Mouse (Mus musculus) hindlimb bud, embryonic 11.5 days (tissue): ENCODE results near the gene Timm9.

ENCODE experiments used
- DNase-seq: peaks from one replicate; pipeline ENCODE4 v3.0.0-alpha.2; 2012; ENCODE audit warnings: low read depth, low spot score; ENCODE audit errors: extremely low spot score

Timm9 gene

DNA sequence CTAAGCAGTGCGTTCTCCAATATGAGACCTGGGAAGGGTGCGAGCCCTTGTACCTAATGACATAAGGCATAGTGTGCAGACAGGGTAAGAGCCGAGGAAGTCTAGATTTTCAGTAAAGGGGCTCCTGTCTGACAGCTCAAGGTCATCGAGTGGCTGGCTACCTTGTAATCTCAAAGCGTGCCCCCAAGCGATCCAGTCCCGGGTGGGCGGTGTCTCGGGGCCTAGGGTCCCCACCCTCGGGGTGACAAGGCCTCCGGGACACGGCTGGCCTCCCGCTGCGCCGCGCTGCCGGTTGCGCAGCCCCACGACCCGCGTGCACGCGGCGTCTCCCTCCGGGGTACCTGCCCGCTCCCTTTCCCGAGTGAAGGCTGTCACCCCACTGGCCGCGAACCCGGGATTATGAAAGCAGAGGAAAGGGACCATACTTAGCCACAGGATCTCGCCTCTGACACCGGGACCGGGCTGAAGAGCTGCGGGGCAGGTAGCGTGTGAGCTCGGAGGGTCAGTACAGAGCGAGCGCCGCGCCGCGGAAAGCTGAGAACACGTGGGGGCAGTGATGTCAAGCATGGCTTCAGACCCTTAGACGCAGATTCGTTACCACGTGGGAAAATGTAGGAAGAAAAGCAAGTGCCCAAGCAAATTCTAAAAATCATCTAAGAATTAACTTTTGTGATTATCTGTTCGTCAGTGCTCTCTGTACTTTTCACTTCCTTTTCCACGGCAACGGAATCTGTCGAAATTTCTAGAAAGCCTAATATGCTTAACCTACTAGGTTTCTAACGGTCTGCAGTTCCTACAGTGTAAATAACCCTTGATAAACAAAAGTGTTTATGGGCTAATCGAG lies at the start of gene Timm9, which contains the start of gene 2700049A03Rik:
Gene Timm9 (minus strand): TSS at position 555 of the 844 bp plus-strand sequence.
Gene 2700049A03Rik (plus strand): TSS at position 719 of the 844 bp plus-strand sequence.
- DNase-seq: no peak

DNA sequence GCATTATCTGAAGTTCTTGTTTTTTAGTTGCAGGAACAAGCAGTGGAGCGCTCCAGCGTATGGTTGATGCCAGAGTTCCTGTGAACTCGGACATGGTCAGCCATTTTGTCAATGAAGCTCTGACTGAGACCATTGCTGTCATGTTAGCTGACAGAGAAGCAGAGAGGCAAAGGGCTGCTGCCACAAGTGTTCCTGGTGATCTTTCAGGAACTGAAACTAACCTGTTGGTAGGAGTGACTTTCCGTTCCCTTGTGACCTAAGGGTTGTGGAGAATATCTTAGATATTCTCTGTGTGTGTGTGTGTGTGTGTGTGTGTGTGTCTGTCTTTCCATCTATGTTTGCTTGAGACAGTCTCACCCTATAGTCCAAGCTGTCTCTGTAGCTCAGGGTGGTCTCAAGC lies 47.9 kb upstream of the Timm9 start:
- no peak for DNase-seq

DNA sequence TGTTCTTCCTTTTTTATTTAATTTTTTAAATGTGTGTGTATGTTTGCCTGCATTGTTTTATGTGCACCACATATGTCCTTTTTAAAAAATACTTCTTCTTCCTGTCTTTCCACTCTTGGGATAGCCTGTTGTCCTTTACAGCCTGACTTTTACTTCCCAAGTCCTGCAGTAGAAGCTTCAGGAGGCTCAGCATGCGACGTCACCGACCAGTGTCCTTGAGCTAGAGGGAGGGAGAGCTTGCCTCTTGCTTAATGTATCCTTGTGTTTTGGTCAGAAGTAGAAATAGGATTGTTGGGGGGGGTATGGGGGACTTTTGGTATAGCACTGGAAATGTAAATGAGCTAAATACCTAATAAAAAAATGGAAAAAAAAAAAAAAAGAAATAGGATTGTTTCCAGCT lies 47.3 kb upstream of the Timm9 start:
- no peak for DNase-seq

DNA sequence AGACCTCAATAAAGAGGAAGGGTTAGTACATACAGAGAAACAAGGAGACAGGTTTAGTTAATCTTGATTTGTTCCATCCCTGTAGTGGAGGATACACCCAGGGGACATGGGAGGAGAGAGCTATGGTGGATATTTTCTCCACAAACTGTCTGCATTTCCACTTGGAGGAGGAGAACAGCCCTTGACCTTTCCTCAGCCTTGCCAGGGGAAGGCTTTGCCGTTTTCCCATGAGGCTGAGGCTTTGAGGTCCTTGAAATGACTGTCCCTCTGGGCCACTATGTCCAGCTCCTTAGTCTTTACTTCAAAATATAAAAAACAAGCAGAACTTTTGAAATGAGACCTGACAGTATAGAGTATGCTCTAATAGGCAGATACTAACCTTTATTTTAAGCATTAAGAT lies 33.4 kb upstream of the Timm9 start:
- DNase-seq: no peak

DNA sequence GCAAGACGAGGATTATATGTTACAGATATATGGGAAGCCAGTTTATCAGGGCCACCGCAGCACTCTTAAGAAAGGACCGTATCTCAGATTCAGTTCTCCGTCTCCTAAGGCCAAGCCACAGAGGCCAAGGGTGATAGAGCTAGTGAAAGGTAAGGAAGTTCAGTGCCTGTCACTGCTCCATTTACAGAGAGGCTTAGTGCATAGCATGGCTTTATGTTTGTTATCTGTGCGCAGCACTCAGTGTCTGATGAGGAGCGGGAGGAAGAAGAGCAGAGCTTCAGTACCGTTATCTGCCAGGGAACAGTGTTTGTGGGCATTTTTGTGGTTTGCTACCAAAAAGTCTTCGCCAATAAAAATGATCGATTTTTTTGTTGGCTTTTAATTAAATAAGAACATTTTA lies 27.9 kb upstream of the Timm9 start:
- DNase-seq: no peak

DNA sequence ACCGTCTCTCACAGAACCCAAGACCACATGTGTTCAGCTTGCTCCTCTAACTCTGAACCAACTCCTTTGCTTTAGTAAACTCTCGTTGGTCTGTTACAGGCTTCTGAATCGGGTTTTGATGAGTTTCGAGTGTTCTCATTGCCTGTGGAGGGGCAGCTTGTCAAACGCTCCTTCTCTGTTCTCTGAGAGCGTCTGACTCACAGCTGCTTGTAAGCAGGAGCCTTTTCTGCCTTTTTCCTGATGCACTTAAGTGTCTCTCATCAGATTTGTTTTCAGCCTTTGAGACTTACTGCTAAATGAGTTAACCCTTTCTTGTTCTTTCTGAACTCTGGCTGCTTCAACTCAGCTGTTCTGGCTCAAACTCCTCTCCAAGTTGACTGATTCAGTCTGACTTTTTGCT lies 21.5 kb upstream of the Timm9 start:
- no peak for DNase-seq

DNA sequence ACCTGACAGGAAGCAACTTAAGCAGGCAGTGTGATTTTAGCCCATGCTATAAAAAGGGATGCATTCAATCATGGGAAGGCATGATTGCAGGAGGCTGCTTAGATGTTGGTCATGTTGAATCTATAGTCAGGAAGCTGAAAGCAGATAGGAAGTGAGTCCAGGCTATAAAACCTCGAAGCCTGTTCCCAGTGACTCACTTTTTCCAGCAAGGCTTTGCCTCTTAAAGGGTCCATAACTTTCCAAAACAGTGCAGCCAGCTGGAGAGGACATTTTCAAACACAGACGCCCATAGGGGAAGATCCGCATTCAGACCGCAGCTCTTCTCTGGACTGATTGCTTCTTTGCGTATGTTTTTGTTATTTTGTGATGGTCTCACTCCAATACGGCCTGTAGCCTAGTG lies 18.5 kb upstream of the Timm9 start:
- DNase-seq: no peak

DNA sequence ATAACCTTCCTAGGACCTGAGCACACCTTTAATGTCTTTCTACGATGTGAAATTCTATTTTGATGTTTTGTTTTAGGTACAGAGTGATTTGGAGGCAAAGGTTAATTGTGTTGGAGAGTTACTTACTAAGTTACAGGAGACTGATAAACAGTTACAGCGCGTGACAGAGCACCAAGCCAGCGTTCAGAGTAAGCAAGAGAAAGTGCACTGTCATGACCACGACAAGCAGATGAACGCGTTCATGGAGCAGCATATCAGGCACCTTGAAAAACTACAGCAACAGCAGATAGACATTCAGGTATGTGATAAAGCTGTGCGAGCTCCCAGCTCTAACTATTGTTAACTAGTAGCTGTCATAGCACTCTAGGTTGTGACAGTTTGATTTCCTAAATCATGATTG lies 13.7 kb upstream of the Timm9 start:
- DNase-seq: no peak

DNA sequence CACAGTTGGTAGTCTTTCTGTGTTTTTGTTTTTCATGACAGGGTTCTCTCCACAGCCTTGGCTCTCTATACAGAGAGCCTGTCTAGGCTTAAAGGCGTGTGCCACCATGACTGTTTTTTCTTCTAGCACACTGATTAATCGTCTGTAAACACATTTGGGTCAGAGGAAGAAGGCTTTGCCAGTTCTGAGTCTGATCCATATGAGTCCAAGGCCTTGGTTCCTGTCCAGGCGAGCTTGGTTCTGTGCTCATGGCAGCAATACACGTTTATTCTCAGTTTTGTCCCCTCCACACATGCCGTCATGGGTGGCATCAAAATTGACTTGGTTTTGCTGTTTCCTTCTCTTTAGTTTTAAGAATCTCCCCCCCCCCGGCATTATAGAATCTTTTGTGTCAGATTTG lies 13.0 kb upstream of the Timm9 start:
- DNase-seq: no peak

DNA sequence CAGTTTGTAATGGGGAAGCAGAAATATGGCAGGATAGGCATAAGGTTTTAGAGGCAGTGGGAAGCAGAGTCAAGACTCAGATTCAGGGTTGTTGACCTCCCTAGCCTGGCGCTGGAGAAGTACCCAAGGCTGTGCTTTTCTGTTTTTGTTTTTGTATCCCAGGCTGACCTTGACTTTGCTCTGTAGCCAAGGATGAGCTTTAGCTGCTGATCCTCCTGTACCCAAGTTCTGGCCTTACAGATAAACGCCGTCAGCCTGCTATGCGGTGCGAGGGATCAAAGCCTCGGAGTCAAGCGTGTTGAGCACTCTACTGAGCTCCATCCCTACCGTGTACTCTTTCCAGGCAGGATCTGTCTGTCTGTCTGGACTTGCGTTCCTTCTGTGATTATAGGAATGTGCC lies 12.3 kb upstream of the Timm9 start:
- no peak for DNase-seq

DNA sequence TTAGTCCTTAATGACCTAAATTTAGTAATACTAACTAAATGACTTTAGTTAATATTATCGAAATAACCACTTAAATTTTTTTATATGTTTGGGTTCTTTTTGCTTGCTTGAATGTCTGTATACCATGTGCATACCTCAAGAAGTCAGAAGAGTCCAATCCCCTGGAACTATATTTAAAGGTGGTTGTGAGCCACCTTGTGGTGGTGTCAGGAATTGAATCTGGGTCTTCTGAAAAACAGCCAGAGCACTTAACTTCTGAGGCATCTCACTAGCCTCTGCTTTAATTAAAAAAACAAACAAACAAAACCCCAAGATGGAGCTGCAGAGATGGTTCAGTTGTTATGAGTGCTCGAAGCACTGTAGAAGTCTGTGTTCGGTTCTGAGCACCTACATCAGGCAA lies 11.2 kb upstream of the Timm9 start:
- no peak for DNase-seq

DNA sequence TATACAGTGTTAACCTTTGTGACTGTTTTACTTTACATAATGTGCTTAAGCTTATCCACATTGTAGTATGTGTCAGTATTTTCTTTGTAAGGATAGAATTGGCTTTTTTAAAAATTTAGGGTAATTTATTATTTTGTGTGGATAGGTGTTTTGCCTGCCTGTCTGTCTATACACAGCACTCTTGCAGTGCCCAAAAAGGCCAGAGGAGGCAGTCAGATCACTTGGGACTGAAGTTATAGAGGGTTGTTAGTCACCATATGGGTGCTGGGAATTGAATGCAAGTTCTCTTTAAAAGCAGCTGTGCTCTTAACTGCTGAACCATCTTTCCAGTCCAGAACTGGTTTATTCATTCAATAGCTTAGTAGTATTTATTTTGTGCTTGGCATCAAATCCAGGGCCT lies 4.7 kb upstream of the Timm9 start:
- DNase-seq: no peak

DNA sequence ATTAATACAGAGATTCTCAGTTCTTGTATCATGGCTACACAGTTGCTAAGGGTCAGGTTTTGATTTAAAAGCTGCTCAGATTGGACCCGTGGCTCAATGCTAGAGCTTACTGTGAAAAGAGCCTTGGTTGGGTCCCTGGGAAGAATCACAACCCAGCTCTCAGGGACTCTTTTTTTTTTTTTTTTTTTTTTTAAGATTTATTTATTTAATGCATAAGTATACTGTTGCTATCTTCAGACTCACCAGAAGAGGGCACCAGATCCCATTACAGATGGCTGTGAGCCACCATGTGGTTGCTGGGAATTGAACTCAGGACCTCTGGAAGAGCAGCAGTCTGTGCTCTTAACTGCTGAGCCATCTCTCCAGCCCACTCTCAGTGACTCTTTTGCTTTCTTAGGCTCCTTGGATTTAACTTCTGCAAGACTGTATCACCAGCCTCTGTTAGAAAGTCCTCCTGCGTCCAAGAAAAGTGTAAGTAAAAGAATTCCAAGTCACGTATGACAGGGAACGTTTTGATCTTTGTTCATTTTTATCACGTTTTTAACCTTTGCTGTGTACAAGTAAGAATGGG lies 2.9 kb upstream of the Timm9 start:
- no peak for DNase-seq

DNA sequence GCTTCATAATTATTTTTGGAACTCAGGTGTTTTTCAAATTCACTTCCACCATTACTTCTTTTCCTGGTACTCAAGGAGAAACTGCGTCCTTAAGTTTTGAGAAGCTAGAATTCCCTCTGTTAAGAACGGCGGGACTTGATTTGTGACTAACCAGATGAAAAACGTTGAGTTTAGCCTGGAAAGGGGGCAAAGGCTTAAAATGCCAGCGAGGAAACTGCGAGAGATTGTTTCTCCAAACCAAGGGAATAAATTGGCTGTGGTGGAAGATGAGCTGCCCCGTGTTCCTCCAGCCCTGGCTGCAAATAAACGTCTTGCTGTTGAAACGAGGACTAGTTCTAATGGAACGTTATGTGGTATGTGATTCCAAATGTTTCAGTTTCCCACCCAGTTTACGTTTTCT lies 1.2 kb upstream of the Timm9 start:
- DNase-seq: no peak

DNA sequence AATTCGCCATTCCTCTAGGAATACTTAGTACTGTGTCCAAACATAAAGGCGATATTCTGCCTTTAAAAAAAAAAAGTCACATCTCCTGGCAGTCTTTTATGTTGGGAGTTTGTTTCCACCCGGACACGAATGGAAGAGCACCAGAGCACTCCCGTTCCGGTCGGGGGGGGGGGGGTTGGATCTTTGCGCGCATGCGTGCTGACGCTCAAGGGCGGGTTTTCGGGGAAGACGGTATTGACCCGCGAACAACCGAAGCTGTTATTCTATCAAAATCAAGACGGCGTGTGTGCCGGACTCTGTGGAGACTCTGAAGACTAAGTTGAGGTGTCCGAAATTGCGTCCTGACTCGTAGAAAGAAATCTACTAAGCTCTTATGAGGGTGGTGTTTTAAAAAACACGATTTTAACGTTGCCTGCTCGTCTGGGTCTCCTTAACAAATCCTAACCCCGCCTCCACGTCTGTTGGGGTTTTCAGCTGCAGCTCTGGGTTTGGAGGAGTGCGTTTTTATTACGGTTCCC lies 549 bp upstream of the Timm9 start:
- DNase-seq: peak; percentile 93

DNA sequence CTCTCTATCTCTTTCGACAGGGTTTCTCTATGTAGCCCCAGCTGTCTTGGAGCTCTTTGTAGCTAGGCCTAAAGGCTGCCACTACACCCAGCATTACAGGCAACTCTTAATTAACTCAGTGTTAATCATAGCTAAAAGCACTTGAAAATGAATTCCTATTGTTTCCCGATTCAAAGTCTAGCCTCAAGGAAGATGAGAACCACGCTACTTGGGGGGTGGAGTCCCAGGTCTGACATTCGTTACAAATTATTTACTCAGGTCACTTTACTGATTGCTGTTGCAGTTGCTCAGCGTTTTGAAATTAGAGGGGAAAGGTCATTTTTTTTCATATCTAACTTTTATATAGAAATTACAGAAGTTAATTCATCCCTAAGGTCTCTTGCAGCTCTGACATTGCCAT lies 903 bp downstream of the Timm9 start:
- no peak for DNase-seq

DNA sequence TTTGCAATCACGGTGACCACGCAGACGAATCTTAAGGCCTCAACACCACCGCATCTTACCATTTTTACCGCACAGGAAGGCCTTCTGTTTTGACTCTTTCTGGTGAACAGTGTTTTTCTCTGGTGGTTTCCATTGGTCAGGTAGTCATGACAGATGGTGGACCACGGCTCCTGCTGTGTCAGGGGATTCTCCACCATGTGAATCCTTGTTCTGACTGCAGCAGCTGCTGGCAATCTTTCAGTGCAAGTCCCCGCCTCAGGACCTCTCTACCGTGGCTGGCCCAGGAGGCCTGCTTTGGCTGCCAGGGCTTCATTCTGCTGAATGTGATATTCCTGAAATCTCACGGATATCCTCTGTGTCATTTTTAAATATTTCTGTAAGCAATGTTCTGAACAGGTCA lies 13.2 kb downstream of the Timm9 start:
- no peak for DNase-seq

DNA sequence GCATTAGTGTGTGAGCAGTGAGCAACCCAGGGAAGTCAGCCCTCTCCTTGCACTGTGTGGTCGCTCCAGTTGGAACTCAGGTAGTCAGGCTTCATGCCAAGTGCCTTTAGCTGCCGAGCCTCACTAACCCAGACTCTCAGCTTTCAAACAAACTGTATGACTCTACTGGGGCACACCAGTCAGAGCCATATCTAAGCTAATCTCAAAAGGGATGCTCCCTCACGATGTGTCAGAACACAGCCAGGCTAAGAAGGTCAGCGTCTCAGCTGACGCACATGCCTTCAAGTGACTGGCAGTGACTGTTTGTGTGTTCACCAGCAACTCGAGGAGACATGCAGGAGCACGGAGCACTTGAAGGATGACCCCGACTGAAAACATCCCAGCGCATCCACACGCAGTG lies 13.8 kb downstream of the Timm9 start:
- DNase-seq: no peak

DNA sequence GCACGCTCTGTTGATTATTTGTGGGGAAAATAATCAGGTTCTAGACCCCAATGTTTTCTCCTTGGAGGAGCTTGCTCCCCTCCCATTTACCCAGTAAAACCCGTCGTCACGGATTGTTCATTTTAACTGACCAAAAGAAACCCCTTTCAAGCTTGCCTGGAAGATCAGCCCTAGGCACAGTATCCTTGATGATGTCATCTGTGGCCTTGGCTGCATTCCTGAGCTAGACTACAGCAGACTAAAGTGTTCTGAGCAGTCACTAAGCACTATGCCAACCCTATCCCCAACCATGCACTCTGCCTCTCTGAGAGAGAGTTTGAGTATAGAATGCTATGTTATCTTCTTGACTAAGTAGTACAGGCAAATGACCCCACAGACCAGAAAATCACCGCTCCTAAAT lies 20.1 kb downstream of the Timm9 start:
- no peak for DNase-seq

DNA sequence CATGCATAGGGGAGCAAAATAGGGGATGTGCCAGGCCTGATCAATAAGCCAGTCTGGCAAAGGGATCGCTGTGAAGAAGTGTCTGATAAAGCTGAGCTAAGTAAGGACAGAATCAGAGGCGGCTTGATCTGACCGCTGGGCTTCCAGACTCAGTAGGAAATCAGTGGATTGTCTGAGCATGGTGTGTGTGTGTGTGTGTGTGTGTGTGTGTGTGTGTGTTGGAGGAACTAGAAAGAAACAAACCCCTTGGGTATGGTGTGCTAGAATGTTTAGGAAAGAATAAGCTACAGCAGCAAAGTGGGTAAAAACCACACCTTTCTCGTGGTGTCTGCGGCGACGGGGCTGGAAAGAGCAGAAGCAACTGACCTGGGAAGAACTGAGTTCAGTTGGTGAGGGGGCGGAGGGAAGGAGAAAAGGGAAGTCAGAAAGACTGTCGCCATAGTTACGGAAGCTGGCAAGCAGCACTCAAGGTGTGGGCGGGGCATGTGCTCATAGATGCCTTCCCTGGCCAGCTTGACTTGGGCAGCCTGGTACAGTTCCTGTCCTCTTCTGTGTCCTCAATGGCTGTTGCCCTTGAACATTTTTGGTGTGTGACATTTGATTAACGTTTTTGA lies 22.7 kb downstream of the Timm9 start:
- DNase-seq: no peak

DNA sequence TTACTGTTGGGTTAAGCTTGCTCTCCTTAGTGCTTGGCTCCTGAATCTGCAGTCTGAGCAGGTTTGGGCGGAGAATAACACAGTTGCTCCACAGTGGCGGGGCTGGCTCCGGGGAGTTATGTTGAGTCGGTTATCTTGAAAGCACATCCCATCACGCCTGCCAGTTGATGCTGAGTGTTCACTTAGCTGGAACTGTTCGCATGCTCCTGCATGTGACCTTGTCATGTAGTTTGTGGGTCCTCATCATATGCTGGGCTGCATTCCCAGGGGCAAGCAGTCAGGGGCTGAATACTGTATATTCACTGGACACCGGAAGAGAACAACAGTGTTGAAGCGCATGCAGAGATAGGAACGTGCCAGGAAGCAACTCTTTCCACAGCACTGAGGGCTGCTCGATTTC lies 23.4 kb downstream of the Timm9 start:
- no peak for DNase-seq

DNA sequence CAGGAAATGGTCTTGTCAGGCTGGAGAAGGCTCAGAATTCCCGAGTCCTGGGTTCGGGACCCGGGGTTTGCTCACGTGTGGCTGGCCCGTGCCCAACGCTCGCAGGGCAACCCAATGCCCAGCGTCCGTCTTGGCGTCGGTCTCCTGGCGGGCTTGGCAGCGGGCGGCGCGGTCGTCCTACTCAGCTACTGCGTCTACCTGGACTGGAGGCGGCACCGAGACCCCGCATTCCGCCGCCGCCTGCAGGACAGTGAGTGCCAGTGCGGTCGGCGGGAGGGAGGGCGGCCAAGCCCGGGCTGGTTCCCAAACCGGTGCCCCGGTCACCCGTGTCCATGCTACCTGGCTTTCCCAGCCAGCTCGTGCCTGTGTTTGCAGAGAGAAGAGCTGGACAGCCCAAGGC lies 25.2 kb downstream of the Timm9 start, which contains the start of gene Tomm20l:
Gene Tomm20l (plus strand): TSS at position 98 of the 400 bp plus-strand sequence.
- no peak for DNase-seq
